Mouse (Mus musculus): ENCODE results near the gene Timp2.

Timp2 gene

DNA sequence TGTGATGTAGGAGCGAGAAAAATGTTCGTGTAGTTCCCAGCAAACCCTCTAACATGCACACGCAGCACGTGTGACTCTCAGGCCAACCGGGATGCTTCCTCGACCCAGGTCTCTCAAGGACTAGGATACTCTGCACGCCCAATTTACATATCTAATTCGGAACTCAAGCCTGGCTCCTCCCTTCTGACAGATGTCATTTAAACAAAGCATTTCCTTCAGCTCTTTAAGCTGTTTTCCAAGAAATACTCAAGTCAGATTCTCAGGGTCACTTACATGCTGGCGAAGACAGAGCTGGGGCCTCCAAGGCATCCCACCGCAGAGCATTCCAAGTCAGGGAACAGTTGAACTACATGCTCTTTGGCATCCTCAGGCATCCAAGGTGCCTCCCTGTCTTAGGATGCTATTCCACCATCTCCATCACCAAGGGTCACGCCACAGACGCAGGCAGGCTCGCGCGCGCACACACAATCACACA lies 66.5 kb downstream of the Timp2 start:
- peak in 1 of 2 experiments; percentile 28 for DNase-seq

DNA sequence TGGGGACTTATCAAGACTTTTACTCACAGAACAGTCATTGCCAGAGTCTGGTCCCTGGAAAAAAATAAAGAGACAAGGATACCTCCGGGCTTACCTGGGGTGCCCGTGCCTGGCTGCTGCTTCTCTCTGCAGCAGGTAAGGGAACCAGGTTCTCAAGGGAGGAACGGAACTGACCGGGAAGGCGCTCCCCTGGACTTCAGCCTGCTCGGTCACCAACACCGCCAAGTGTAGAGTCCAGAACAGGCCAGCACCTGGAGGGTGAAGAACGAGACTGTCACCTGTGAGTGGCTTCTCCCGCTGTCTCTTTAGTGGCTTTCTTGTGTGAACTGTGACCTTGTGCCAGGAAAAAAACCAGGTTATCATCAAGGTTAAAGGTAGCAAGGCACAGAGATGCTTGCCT lies 68.0 kb downstream of the Timp2 start:
- no peak for DNase-seq

DNA sequence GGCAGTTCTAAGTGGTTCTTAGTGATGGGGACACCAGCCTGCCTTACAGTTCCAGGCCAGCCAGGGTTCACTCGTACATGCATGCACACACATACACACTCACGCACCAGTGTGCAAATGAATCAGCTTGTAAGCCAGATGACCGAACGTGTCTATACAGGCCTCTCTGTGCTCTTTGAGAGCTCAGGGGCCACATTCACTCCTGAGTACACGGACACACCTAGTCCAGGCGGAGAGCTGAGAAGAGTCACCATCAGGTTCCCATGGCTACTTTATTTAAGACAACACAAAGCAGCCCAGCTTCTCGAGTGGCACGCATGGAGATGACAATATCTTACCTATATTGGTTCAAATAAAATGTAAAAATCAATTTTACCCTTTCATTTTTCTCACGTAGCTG lies 69.1 kb downstream of the Timp2 start:
- DNase-seq = no peak

GRCm38 (mm10) chr11:118285791-118286190 lies 69.7 kb downstream of the Timp2 start:
- DNase-seq = no peak

GRCm38 (mm10) chr11:118280218-118280617 lies 75.3 kb downstream of the Timp2 start:
- DNase-seq = no peak

DNA sequence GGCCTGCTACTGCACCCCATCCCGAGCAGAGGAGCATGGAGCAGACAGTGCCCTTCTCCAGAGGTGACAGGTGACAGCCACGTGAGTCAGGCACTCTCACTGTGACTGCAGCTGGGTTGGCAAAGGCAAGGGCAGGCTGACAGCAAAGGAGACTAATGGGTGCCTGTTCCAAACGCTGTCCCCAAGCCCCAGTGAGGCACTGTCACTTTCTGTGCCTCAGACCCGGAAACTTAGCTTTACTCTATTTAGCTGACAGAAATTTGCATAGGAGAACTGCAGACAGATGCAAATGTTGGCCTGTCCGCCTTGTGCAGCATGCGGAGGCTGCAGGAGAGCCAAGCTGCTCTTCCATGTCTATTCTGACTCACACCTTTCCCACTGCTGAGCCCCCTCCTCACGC lies 79.2 kb downstream of the Timp2 start:
- DNase-seq = no peak

- no peak for DNase-seq
These were observed 80.4 kb downstream of the Timp2 start for GRCm38 (mm10) chr11:118275092-118275491.

- peak; percentile 48 for DNase-seq
These were observed 85.7 kb downstream of the Timp2 start for GRCm38 (mm10) chr11:118269827-118270226.

GRCm38 (mm10) chr11:118266666-118267046 lies 88.9 kb downstream of the Timp2 start:
- DNase-seq = no peak

DNA sequence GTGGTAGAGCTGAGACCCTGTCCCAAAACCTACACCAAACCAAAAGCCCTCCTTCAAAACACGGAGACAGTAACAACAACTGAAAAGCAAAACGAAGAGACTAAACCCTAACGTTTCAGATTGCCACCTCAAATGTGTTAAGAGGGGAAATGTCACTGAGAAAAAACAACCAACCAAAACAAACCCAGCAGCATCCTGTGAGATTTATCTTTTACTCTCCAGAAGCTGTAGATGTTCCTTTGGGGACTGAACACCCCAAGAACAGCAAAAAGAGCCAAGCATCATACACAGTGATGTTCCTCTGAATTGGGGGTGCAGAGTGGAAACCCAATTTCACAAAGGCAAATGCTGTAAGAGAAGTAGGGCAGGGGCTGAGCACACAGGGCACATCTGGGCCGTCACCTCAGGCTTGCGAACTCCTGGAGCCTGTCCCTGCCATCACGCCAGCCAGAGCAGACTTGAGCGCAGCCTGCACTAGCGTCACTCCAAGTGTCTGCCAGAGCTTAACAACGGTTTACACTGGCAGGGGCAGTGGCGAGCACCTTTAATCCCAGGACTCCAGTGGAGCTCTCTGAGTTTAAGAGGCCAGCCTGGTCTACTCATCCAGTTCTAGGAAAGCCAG lies 89.4 kb downstream of the Timp2 start:
- no peak for DNase-seq

- DNase-seq = no peak
These were observed 89.9 kb downstream of the Timp2 start for GRCm38 (mm10) chr11:118265621-118266020.

GRCm38 (mm10) chr11:118263146-118263545 lies 92.4 kb downstream of the Timp2 start:
- DNase-seq = no peak

- DNase-seq = no peak
These were observed 95.5 kb downstream of the Timp2 start for GRCm38 (mm10) chr11:118260081-118260480.

DNA sequence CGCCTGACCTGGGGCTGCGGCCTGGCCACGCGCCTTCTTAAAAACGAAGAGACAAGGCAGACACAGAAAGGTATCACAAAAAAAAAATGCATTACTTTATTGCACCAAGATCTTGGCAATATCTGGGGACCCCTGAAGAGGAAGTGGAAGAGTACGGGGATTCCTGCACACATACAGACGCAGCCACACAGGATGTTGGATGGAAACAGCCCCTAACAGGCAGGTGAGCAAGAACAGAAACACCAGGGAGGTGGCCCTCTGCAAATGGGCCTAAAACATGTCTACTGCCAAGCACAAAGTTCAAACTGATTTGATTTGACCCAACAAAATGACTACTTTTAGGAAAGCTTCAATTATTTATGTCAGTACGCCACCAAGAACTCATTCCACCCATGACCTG lies 96.0 kb downstream of the Timp2 start:
- DNase-seq = no peak

DNA sequence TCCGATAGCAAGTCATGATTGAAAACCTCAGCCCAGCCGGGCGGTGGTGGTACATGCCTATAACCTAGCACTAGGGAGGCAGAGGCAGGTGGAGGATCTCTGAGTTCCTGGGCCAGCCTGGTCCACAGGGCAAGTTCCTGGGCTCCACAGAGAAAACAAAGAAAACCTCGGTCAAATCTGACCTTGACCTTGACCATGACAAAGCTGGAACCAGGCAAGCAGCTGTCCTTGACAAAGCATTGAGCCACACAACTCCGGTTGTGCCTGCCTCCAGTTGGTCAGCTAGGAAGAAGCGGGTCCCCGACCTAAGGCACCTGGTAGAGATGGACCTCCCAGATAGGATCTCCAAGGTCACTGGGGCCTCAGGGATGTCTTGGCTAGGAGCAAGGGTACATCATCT lies 99.2 kb downstream of the Timp2 start:
- DNase-seq = no peak

DNA sequence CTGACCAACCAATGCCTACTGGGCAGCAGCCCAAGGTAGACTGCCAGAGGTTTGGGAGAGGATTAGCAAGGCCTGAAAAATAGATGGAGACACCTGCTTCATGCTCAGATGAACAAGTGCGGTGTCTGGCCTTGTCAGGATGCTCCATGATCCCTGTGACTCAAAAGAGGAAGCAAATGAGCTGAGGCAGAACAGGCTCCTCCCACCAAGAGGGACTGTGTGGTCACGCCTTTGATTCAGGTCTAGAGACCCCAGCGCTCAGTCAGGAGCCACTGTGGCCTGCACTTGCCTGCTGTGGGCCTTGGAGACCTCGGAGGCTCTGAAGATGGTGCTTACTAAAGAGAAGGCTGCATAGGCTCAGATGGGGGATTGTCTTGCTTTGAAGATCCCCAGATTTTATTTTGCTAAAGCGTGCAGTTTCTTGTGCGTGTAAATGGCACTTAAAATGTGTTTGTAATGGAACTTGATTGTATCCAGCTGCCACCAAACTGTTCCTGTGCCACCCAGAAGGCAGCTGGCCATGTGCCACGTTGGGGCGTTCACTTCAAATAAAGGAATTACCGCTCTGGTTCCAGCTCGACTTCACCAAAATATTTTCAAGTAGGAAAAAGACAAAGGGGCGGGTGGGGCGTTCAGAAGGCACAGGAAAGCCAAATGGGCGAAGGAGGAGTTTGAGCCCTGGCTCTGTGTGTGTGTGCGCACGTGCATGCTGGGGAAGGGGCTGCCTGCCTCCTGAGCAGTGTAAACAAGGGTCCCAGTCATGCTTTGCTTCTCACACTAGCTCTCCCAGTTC lies 101.2 kb downstream of the Timp2 start:
- peak; percentile 92 to 93 for DNase-seq

DNA sequence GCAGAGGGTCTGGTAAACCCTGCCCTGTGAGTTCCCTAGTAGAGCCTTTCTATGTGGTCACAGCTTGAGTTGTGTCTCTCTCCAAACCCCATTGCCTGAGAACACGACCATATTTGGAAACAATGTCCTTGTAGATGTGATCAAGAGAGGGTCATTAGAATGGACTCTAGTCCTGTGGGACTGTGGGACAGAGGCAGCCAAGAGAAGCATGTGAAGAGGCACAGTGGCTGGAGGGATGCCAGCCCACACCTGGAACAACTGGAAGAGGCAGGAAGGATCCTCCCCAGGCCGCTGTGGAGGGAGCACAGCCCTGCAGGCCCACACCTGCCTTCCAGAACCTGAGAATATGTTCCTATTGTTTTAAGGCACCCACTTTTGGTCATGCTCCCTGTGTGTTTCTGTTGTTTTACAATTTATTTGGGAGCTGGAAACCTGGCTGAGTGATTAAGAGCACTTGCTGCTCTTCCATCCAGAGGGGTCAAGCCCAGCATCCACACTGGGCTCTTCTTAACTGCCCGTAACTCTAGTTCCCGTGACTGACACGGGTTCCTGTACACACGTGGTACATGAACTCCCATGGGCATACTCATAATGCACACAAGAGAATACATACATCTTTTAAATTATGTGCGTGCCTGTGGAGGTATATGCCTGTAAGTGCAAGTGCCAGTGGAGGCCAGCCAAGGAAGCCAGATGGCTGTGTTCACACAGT lies 101.9 kb downstream of the Timp2 start:
- DNase-seq = peak in 1 of 2 experiments; percentile 46
